ENCODE assay signal across 21 mouse cellular contexts in the genomic region with DNA sequence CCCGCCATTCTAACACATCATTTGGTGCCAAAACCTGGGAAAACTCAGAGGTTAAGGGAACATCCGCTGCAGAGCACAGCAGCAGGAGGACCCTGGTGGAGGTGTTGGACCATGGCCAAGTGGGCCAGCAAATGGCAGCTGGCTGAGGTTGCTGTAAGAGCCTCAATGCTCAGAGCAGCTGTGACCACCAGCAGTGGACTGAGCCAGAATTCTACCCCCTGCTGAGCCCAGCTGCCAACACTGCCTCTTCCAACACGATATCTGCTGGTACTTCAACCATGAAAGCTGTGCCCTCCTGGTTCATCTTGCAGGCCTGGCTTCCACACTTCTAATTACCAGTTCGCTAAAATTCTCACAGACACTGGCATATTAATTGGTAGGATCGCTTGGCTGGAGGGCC. TPM values are rescaled to one million over a fixed set of nuclear protein-coding genes. Genes with fewer than 3 reads are reported as not detected.
A peak's percentile ranks its signal among the peaks of the same experiment; 100 is the strongest.
DNase-seq lines count a peak whose midpoint lies in the region; ATAC-seq lines count a peak whose summit lies in the region.
"Not testable (repeated sequence)": the region's sequence is repeated elsewhere in the genome, so short reads cannot be mapped to it uniquely, and the experiment has no call there.
"Had no signal": no experiment of that assay in that cellular context is flagged by ENCODE, and none has a peak within 500 bp of the region (broad histone marks: within the 10 kb centered on the region; RNA-seq: fewer than 3 reads in every experiment).

No protein-coding gene starts in this region.

- H3K4me1 ChIP-seq in forebrain, embryonic 11.5 days (replicated peaks; ENCODE audit: control insufficient read depth, insufficient read depth, low read length); hindbrain, embryonic 16.5 days (ENCODE audit: control insufficient read depth, insufficient read depth, low read depth, low read length); limb, embryonic 13.5 days; neural tube, embryonic 13.5 days (replicated peaks): not testable (repeated sequence)

- not testable (repeated sequence) for H3K27ac ChIP-seq in forebrain, embryonic 11.5 days (ENCODE audit: low read depth, low read length); hindbrain, embryonic 16.5 days (ENCODE audit: low read depth, low read length); limb, embryonic 13.5 days; neural tube, embryonic 13.5 days (replicated peaks)

- WGBS in forebrain, embryonic 11.5 days = 87% methylated on average over 5 of the region's 5 CpGs
- WGBS in hindbrain, embryonic 16.5 days = 59% methylated on average over 5 of the region's 5 CpGs
- 69% methylated on average over 5 of the region's 5 CpGs for WGBS in limb, embryonic 13.5 days
- WGBS in neural tube, embryonic 13.5 days = 64% methylated on average over 5 of the region's 5 CpGs

- H3K36me3 ChIP-seq in forebrain, embryonic 11.5 days (ENCODE audit: control insufficient read depth, insufficient read depth, low read length); hindbrain, embryonic 16.5 days (ENCODE audit: control insufficient read depth, insufficient read depth, low read length); limb, embryonic 13.5 days; neural tube, embryonic 13.5 days: not testable (repeated sequence)

- not testable (repeated sequence) for H3K4me3 ChIP-seq in forebrain, embryonic 11.5 days (ENCODE audit: low read depth, low read length); hindbrain, embryonic 16.5 days (ENCODE audit: low read length); limb, embryonic 13.5 days; neural tube, embryonic 13.5 days

- not testable (repeated sequence) for H3K9me3 ChIP-seq in forebrain, embryonic 11.5 days (ENCODE audit: control insufficient read depth, low read length); hindbrain, embryonic 16.5 days (ENCODE audit: control insufficient read depth, low read length); limb, embryonic 13.5 days; neural tube, embryonic 13.5 days

- not testable (repeated sequence) for H3K9ac ChIP-seq in forebrain, embryonic 11.5 days (ENCODE audit: low read length); hindbrain, embryonic 16.5 days (ENCODE audit: low read depth, low read length); limb, embryonic 13.5 days; neural tube, embryonic 13.5 days

- not testable (repeated sequence) for H3K27me3 ChIP-seq in forebrain, embryonic 11.5 days (ENCODE audit: control insufficient read depth, insufficient read depth, low read length); hindbrain, embryonic 16.5 days (replicated peaks; ENCODE audit: control insufficient read depth, insufficient read depth, low read length); limb, embryonic 13.5 days; neural tube, embryonic 13.5 days

- H3K4me2 ChIP-seq in forebrain, embryonic 11.5 days (ENCODE audit: low read depth, low read length, severe bottlenecking); hindbrain, embryonic 16.5 days (ENCODE audit: low read length); limb, embryonic 13.5 days (replicated peaks); neural tube, embryonic 13.5 days: not testable (repeated sequence)

- peak; percentile 48 to 69 for DNase-seq in cerebellum, postnatal 14 days
- DNase-seq in forebrain, embryonic 11.5 days (ENCODE audit: low spot score) = not testable (repeated sequence)
- peak; percentile 5 for DNase-seq in gastrocnemius, postnatal 10 days
- peak; percentile 6 for DNase-seq in lung, postnatal 10 days

- peak; percentile 51; the same call in 1 of the 2 replicates for ATAC-seq in forebrain, embryonic 11.5 days (replicated peaks; ENCODE audit: low FRiP score)
- ATAC-seq in hindbrain, embryonic 16.5 days = peak; percentile 85
- 0 out of 2 replicates have a peak, but pooled peaks have one; percentile 44 for ATAC-seq in limb, embryonic 13.5 days (ENCODE audit: low FRiP score, low read depth)
- peak; percentile 43; the same call in 1 of the 2 replicates for ATAC-seq in neural tube, embryonic 13.5 days (ENCODE audit: low read depth)

RNA-seq across cellular contexts. Expression of a gene that starts 1.6 kb away (rescaled TPM):
- 0.11 TPM in 1 of 2 replicates, not detected in the other for polyA plus RNA-seq in forebrain, embryonic 11.5 days (2014; fragmentation: Nextera tagmentation; extraction: Ambion mirVana)
- under 1 TPM; 0.21 to 0.25 TPM for total RNA-seq in gastrocnemius, postnatal 10 days (2021)
- polyA plus RNA-seq in hindbrain, embryonic 16.5 days (2015; fragmentation: Nextera tagmentation; extraction: Ambion mirVana) = 1.1 TPM in 2 replicates
- not detected in 2 replicates for polyA plus RNA-seq in limb, embryonic 13.5 days (2015; fragmentation: Nextera tagmentation; extraction: Ambion mirVana)
- 1.1 and 1.7 TPM in 2 replicates for polyA plus RNA-seq in neural tube, embryonic 13.5 days (2015; fragmentation: Nextera tagmentation; extraction: Ambion mirVana)
- total RNA-seq: layer of hippocampus, adult 2 months; layer of hippocampus, postnatal 25 days; left cerebral cortex, postnatal 36 days; megakaryocyte-erythroid progenitor cell, adult 5-6 weeks had no signal
- polyA plus RNA-seq: hindbrain, embryonic 11.5 days; intestine, embryonic 14.5 days; kidney, embryonic 15.5 days had no signal

RNA-seq across cellular contexts. Expression of a gene that starts 52.5 kb away (rescaled TPM):
- polyA plus RNA-seq in forebrain, embryonic 11.5 days (2014; fragmentation: Nextera tagmentation; extraction: Ambion mirVana) = not detected in 2 replicates
- total RNA-seq in gastrocnemius, postnatal 10 days (2021) = under 1 TPM in 1 of 2 experiments, not detected in 1; 0.05 TPM
- 0.92 TPM in 1 of 2 replicates, not detected in the other for polyA plus RNA-seq in hindbrain, embryonic 16.5 days (2015; fragmentation: Nextera tagmentation; extraction: Ambion mirVana)
- not detected in 2 replicates for polyA plus RNA-seq in limb, embryonic 13.5 days (2015; fragmentation: Nextera tagmentation; extraction: Ambion mirVana)
- not detected in 2 replicates for polyA plus RNA-seq in neural tube, embryonic 13.5 days (2015; fragmentation: Nextera tagmentation; extraction: Ambion mirVana)
- total RNA-seq: adrenal gland, postnatal 36 days; layer of hippocampus, adult 2 months; left cerebral cortex, adult 8-10 months; left cerebral cortex, postnatal 36 days; megakaryocyte-erythroid progenitor cell, adult 5-6 weeks had no signal
- polyA plus RNA-seq: heart, embryonic 10.5 days; heart, embryonic 15.5 days; intestine, embryonic 14.5 days; macrophage; midbrain, embryonic 13.5 days; stomach, embryonic 15.5 days had no signal

RNA-seq across cellular contexts. Expression of a gene that starts 52.5 kb away (rescaled TPM):
- 0.08 and 0.17 TPM in 2 replicates for polyA plus RNA-seq in forebrain, embryonic 11.5 days (2014; fragmentation: Nextera tagmentation; extraction: Ambion mirVana)
- total RNA-seq in gastrocnemius, postnatal 10 days (2021) = 1 to 10 TPM; 1.1 to 1.6 TPM
- 2.3 and 3.1 TPM in 2 replicates for polyA plus RNA-seq in hindbrain, embryonic 16.5 days (2015; fragmentation: Nextera tagmentation; extraction: Ambion mirVana)
- polyA plus RNA-seq in limb, embryonic 13.5 days (2015; fragmentation: Nextera tagmentation; extraction: Ambion mirVana) = 1.2 and 1.4 TPM in 2 replicates
- polyA plus RNA-seq in neural tube, embryonic 13.5 days (2015; fragmentation: Nextera tagmentation; extraction: Ambion mirVana) = 4.6 and 5.0 TPM in 2 replicates
